Mouse (Mus musculus) neutrophil, adult 5-6 weeks (primary cell): ENCODE data around the gene Rassf8. TPM values are rescaled to one million over a fixed set of nuclear protein-coding genes. Genes with fewer than 3 reads are reported as not detected.

Experiments used
- total RNA-seq: library from RNA; stranded (forward); fragments of 200-1000 nt; gene quantifications from 2 replicates; pipeline ENCODE4 v1.2.3, GENCODE M21; 2017

The Rassf8 gene
- total RNA-seq, 1 experiment from 2014 or later: 1.9 TPM

Other genes starting within 250 kb of the Rassf8 start
- gene Lmntd1, start 132.4 kb upstream of the Rassf8 start, total RNA-seq: 0.35 TPM in 1 of 2 replicates, not detected in the other
- not detected in 2 replicates for gene Tuba3b, start 131.0 kb upstream of the Rassf8 start, total RNA-seq
- 1.7 and 2.2 TPM in 2 replicates for gene Bhlhe41, start 118.8 kb downstream of the Rassf8 start, total RNA-seq
- gene Sspn, start 184.9 kb downstream of the Rassf8 start, total RNA-seq: 1.2 and 1.4 TPM in 2 replicates